Mouse (Mus musculus): ENCODE data around the gene Pde1a. TPM values are rescaled to one million over a fixed set of nuclear protein-coding genes. Genes with fewer than 3 reads are reported as not detected.

Pde1a gene
- polyA plus RNA-seq, 1 experiment from 2014 or later, result 21.5 TPM

DNA sequence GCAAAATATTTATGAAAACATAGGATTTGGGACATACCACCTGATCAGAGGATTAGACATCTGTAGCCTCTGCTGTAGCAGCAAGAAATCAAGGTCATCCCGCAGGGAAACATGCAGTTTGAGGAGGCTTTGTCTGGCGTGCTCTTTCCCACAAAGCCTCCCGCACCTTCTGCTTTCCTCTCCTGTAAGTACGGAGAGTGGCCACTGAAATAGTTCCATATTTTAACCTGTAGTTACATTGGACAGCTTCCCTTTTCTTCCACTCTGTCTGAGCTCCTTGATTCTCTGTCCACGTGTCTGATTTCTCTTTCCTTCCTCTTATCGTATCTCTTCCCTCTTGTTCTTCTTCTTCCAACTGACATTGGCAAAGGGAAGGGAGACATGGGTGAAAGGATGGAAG, 20.8 kb upstream of the Pde1a start:
- no peaks in the 10 kb centered on the region for H3K27me3 ChIP-seq (ENCODE audit: control insufficient read depth, insufficient read depth, low read length)
- no peaks in the 10 kb centered on the region for H3K9me3 ChIP-seq (ENCODE audit: control insufficient read depth, low read length)
- DNase-seq (ENCODE audit: low spot score), result no peak
- H3K36me3 ChIP-seq (ENCODE audit: control insufficient read depth, insufficient read depth, low read length), result no peaks in the 10 kb centered on the region
- H3K4me1 ChIP-seq (replicated peaks; ENCODE audit: control insufficient read depth, insufficient read depth), result no peaks in the 10 kb centered on the region
- no peak overlapping the region for H3K27ac ChIP-seq (replicated peaks)
- no peak overlapping the region for H3K4me3 ChIP-seq (ENCODE audit: low read depth, low read length)
- WGBS, result 70% methylated on average over 6 of the region's 6 CpGs
- TF ChIP-seq CTCF (IDR thresholded peaks at IDR 0.05; ENCODE audit: low read depth) (no peak), EP300 (optimal IDR thresholded peaks at IDR 0.05) (no peak)
- ATAC-seq (ENCODE audit: low FRiP score, low TSS enrichment), result no peak
- no peak overlapping the region for H3K4me2 ChIP-seq (replicated peaks; ENCODE audit: low read depth)
- no peak overlapping the region for H3K9ac ChIP-seq (ENCODE audit: low read length)

DNA sequence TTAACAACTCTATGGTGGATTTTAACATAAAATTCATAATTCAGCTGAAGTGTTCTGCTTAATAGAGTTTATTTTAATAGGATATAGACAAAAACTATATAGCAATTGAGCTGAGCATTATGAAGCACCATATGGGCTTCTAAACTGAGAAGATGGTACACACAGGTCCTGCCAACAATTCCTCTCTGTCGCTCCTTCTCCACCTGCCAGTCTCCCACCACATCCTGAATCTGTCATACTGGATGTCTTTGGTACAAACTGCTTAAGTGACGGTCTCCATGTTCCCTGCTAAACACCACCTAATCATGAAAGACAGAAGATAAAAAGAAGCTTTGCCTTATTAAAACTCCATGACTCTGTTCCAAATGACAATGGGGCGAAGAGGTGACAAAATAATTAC, 20.1 kb upstream of the Pde1a start:
- TF ChIP-seq EP300 (optimal IDR thresholded peaks at IDR 0.05) (no peak), CTCF (IDR thresholded peaks at IDR 0.05; ENCODE audit: low read depth) (no peak)
- H3K36me3 ChIP-seq (ENCODE audit: control insufficient read depth, insufficient read depth, low read length), result no peaks in the 10 kb centered on the region
- H3K4me1 ChIP-seq (replicated peaks; ENCODE audit: control insufficient read depth, insufficient read depth), result no peaks in the 10 kb centered on the region
- ATAC-seq (ENCODE audit: low FRiP score, low TSS enrichment) (no peak), DNase-seq (ENCODE audit: low spot score) (no peak)
- H3K4me2 ChIP-seq (replicated peaks; ENCODE audit: low read depth), result no peak overlapping the region
- H3K9ac ChIP-seq (ENCODE audit: low read length), result no peak overlapping the region
- no peaks in the 10 kb centered on the region for H3K27me3 ChIP-seq (ENCODE audit: control insufficient read depth, insufficient read depth, low read length)
- 77% methylated on average over 3 of the region's 3 CpGs for WGBS
- no peaks in the 10 kb centered on the region for H3K9me3 ChIP-seq (ENCODE audit: control insufficient read depth, low read length)
- no peak overlapping the region for H3K27ac ChIP-seq (replicated peaks)
- no peak overlapping the region for H3K4me3 ChIP-seq (ENCODE audit: low read depth, low read length)

DNA sequence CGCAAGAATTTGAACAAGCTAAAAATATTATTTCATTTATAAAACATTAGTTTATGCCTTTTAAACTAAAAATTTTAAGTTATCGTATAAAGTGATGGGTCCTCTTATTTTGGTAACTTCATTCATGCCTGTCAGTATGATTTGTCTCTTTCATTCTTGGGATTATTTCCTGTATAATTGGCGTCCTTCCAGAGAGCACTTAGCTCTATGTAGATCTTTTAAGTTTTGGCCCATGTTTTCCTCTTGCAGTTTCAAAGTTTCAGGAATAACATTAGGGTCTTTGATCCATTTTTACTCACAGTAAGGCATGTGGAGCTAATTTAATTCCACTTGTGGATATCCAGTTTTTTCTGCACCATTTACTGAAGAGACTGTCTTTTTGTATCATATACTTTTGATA, 5.8 kb upstream of the Pde1a start:
- H3K36me3 ChIP-seq (ENCODE audit: control insufficient read depth, insufficient read depth, low read length), result no peaks in the 10 kb centered on the region
- H3K9ac ChIP-seq (ENCODE audit: low read length), result no peak overlapping the region
- H3K4me2 ChIP-seq (replicated peaks; ENCODE audit: low read depth), result no peak overlapping the region
- no peaks in the 10 kb centered on the region for H3K9me3 ChIP-seq (ENCODE audit: control insufficient read depth, low read length)
- TF ChIP-seq EP300 (optimal IDR thresholded peaks at IDR 0.05) (no peak), CTCF (IDR thresholded peaks at IDR 0.05; ENCODE audit: low read depth) (no peak)
- WGBS, result 64% methylated on average over 3 of the region's 3 CpGs
- ATAC-seq (ENCODE audit: low FRiP score, low TSS enrichment), result no peak
- no peaks in the 10 kb centered on the region for H3K27me3 ChIP-seq (ENCODE audit: control insufficient read depth, insufficient read depth, low read length)
- no peak overlapping the region for H3K4me3 ChIP-seq (ENCODE audit: low read depth, low read length)
- no peaks in the 10 kb centered on the region for H3K4me1 ChIP-seq (replicated peaks; ENCODE audit: control insufficient read depth, insufficient read depth)
- H3K27ac ChIP-seq (replicated peaks), result no peak overlapping the region
- DNase-seq (ENCODE audit: low spot score), result no peak

DNA sequence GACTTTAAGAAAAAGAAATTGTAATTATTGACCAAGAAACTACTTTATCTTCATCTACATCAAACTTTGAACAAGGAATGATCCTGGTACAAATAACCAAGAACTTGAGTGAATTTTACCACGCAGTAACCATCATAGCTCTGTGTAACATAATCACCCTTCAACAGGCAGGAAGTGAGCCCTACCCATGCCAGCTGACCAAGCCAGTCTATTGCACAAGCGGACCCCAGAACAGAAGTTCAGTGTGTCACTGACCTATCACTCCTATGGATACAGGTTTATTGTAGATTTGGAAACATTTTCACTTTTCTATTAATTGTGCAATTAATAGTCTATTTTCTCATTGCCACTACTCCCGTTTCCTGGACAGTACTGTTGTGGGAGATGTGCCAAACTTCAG, 3.4 kb upstream of the Pde1a start:
- H3K9ac ChIP-seq (ENCODE audit: low read length), result no peak overlapping the region
- DNase-seq (ENCODE audit: low spot score) (no peak), ATAC-seq (ENCODE audit: low FRiP score, low TSS enrichment) (no peak)
- no peaks in the 10 kb centered on the region for H3K27me3 ChIP-seq (ENCODE audit: control insufficient read depth, insufficient read depth, low read length)
- H3K4me3 ChIP-seq (ENCODE audit: low read depth, low read length), result no peak overlapping the region
- H3K36me3 ChIP-seq (ENCODE audit: control insufficient read depth, insufficient read depth, low read length), result no peaks in the 10 kb centered on the region
- no peaks in the 10 kb centered on the region for H3K4me1 ChIP-seq (replicated peaks; ENCODE audit: control insufficient read depth, insufficient read depth)
- H3K9me3 ChIP-seq (ENCODE audit: control insufficient read depth, low read length), result no peaks in the 10 kb centered on the region
- no peak overlapping the region for H3K27ac ChIP-seq (replicated peaks)
- H3K4me2 ChIP-seq (replicated peaks; ENCODE audit: low read depth), result no peak overlapping the region
- WGBS, result 73% methylated on average over 3 of the region's 3 CpGs
- TF ChIP-seq CTCF (IDR thresholded peaks at IDR 0.05; ENCODE audit: low read depth) (no peak), EP300 (optimal IDR thresholded peaks at IDR 0.05) (no peak)

DNA sequence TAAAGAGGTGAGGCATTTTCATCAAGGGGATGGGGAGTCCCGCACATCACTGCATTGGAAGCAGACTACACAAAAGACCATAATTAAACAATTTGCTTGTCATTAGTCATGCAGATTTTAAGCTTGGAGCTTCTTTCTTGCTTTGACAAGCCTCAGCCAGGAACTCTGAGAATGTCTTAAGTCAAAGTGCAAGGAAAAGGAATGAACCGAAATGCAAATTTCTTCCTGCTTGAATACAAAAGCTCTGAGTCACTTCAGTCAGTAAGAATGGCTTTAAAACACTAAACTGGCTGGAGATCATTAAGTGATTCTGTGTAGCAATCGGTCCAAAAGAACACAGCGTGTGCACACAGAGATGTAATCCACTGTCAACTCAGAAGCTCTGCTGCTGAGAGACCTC, 2.6 kb downstream of the Pde1a start:
- no peak for DNase-seq (ENCODE audit: low spot score)
- Histone ChIP-seq H3K4me3 (ENCODE audit: low read depth, low read length) (no peak overlapping the region), H3K36me3 (ENCODE audit: control insufficient read depth, insufficient read depth, low read length) (no peaks in the 10 kb centered on the region), H3K27me3 (ENCODE audit: control insufficient read depth, insufficient read depth, low read length) (no peaks in the 10 kb centered on the region), H3K4me1 (replicated peaks; ENCODE audit: control insufficient read depth, insufficient read depth) (no peaks in the 10 kb centered on the region), H3K9ac (ENCODE audit: low read length) (no peak overlapping the region), H3K27ac (replicated peaks) (no peak overlapping the region), H3K9me3 (ENCODE audit: control insufficient read depth, low read length) (no peaks in the 10 kb centered on the region), H3K4me2 (replicated peaks; ENCODE audit: low read depth) (no peak overlapping the region)
- ATAC-seq (ENCODE audit: low FRiP score, low TSS enrichment), result no peak
- TF ChIP-seq EP300 (optimal IDR thresholded peaks at IDR 0.05) (no peak), CTCF (IDR thresholded peaks at IDR 0.05; ENCODE audit: low read depth) (no peak)
- 23% methylated on average over 4 of the region's 4 CpGs for WGBS

DNA sequence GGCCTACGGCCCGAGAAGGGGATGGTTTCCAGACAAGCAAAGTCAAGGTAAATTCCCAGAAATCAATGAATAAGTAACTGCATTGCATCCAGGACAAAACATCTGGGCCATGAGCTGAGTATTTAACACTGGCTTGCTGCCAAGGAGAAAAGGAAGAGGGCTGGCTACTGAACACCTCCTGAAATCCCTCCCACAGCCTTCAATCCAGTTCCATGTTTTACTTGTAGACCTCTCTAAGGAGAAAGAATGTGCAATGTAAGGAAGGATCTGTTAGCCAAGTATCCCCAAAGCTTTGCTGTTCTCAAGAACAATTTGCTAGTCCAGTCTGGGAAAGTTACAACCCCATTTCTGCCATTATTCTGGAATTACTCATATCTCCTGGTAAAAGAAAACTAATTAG, 42.4 kb downstream of the Pde1a start:
- TF ChIP-seq CTCF (IDR thresholded peaks at IDR 0.05; ENCODE audit: low read depth), result no peak
- no peak for TF ChIP-seq EP300 (optimal IDR thresholded peaks at IDR 0.05)

More for the DNA sequence above, 42.4 kb downstream of the Pde1a start:
- no peaks in the 10 kb centered on the region for H3K27me3 ChIP-seq (ENCODE audit: control insufficient read depth, insufficient read depth, low read length)
- WGBS, result 53% methylated on average over 2 of the region's 2 CpGs
- H3K9ac ChIP-seq (ENCODE audit: low read length), result no peak overlapping the region
- ATAC-seq (ENCODE audit: low FRiP score, low TSS enrichment) (no peak), DNase-seq (ENCODE audit: low spot score) (no peak)
- H3K4me1 ChIP-seq (replicated peaks; ENCODE audit: control insufficient read depth, insufficient read depth), result no peaks in the 10 kb centered on the region
- no peaks in the 10 kb centered on the region for H3K9me3 ChIP-seq (ENCODE audit: control insufficient read depth, low read length)
- no peak overlapping the region for H3K27ac ChIP-seq (replicated peaks)
- no peak overlapping the region for H3K4me3 ChIP-seq (ENCODE audit: low read depth, low read length)
- no peak overlapping the region for H3K4me2 ChIP-seq (replicated peaks; ENCODE audit: low read depth)
- H3K36me3 ChIP-seq (ENCODE audit: control insufficient read depth, insufficient read depth, low read length), result no peaks in the 10 kb centered on the region
